Mouse (Mus musculus) frontal cortex, adult 2 months (tissue): ENCODE data around the gene Clec16a. TPM values are rescaled to one million over a fixed set of nuclear protein-coding genes. Genes with fewer than 3 reads are reported as not detected.
A peak's percentile ranks its signal among the peaks of the same experiment; 100 is the strongest.

Experiments
- DNase-seq, 2 experiments: peaks; one replicate each; pipeline ENCODE4 v3.0.0; 2022; ENCODE audit warnings: low spot score in 1 of 2; ENCODE audit errors: extremely low spot score in 1 of 2
- polyA plus RNA-seq: library from polyadenylated mRNA; depleted of rRNA; stranded (reverse); fragments of >200 nt; gene quantifications from 2 replicates; pipeline ENCODE4 v1.2.3, GENCODE M21; 2012

Clec16a gene
- polyA plus RNA-seq, 1 experiment, result 44.2 TPM

GRCm38 (mm10) chr16:10749226-10749625 is 204.1 kb downstream of the Clec16a start:
- DNase-seq, result no peak

- peak in 1 of 2 experiments; percentile 42 for DNase-seq
These were observed 204.7 kb downstream of the Clec16a start for GRCm38 (mm10) chr16:10749824-10750223.

- no peak for DNase-seq
These were observed 209.6 kb downstream of the Clec16a start for GRCm38 (mm10) chr16:10754521-10755296.

GRCm38 (mm10) chr16:10756168-10756567 is 211.0 kb downstream of the Clec16a start:
- DNase-seq, result no peak

- no peak for DNase-seq
These were observed 216.0 kb downstream of the Clec16a start for GRCm38 (mm10) chr16:10761182-10761581.

GRCm38 (mm10) chr16:10762569-10763180 is 217.5 kb downstream of the Clec16a start:
- DNase-seq, result no peak

- no peak for DNase-seq
These were observed 218.6 kb downstream of the Clec16a start for GRCm38 (mm10) chr16:10763540-10764264.

- DNase-seq, result no peak
These were observed 219.2 kb downstream of the Clec16a start for GRCm38 (mm10) chr16:10764323-10764722.

- DNase-seq, result peak in 1 of 2 experiments; percentile 89
These were observed 222.0 kb downstream of the Clec16a start for GRCm38 (mm10) chr16:10767158-10767557.

GRCm38 (mm10) chr16:10768821-10769220 is 223.7 kb downstream of the Clec16a start:
- no peak for DNase-seq

- peak; percentile 29 to 48 for DNase-seq
These were observed 224.5 kb downstream of the Clec16a start for GRCm38 (mm10) chr16:10769661-10770060.

- DNase-seq, result no peak
These were observed 225.6 kb downstream of the Clec16a start for GRCm38 (mm10) chr16:10770531-10771325.

GRCm38 (mm10) chr16:10771769-10772510 is 226.8 kb downstream of the Clec16a start:
- DNase-seq, result no peak

GRCm38 (mm10) chr16:10773543-10773942 is 228.4 kb downstream of the Clec16a start:
- DNase-seq, result no peak

- no peak for DNase-seq
These were observed 229.6 kb downstream of the Clec16a start for GRCm38 (mm10) chr16:10774726-10775125.

GRCm38 (mm10) chr16:10776322-10776721 is 231.2 kb downstream of the Clec16a start:
- DNase-seq, result no peak

- no peak for DNase-seq
These were observed 232.5 kb downstream of the Clec16a start for GRCm38 (mm10) chr16:10777579-10778160.

GRCm38 (mm10) chr16:10780631-10781120 is 235.5 kb downstream of the Clec16a start:
- DNase-seq, result no peak

GRCm38 (mm10) chr16:10781862-10782371 is 236.8 kb downstream of the Clec16a start:
- no peak for DNase-seq
